Mouse (Mus musculus) mammary gland, adult 2 months (tissue): ENCODE data around the gene Slc35e2. TPM values are rescaled to one million over a fixed set of nuclear protein-coding genes. Genes with fewer than 3 reads are reported as not detected.

Source experiments
- polyA plus RNA-seq: library from polyadenylated mRNA; depleted of rRNA; stranded (reverse); fragments of >200 nt; gene quantifications from 2 replicates; pipeline ENCODE4 v1.2.3, GENCODE M21; 2012; ENCODE audit warnings: low replicate concordance; rRNA removed

Gene Slc35e2
- 9.1 and 11.8 TPM in 2 replicates for polyA plus RNA-seq

DNA sequence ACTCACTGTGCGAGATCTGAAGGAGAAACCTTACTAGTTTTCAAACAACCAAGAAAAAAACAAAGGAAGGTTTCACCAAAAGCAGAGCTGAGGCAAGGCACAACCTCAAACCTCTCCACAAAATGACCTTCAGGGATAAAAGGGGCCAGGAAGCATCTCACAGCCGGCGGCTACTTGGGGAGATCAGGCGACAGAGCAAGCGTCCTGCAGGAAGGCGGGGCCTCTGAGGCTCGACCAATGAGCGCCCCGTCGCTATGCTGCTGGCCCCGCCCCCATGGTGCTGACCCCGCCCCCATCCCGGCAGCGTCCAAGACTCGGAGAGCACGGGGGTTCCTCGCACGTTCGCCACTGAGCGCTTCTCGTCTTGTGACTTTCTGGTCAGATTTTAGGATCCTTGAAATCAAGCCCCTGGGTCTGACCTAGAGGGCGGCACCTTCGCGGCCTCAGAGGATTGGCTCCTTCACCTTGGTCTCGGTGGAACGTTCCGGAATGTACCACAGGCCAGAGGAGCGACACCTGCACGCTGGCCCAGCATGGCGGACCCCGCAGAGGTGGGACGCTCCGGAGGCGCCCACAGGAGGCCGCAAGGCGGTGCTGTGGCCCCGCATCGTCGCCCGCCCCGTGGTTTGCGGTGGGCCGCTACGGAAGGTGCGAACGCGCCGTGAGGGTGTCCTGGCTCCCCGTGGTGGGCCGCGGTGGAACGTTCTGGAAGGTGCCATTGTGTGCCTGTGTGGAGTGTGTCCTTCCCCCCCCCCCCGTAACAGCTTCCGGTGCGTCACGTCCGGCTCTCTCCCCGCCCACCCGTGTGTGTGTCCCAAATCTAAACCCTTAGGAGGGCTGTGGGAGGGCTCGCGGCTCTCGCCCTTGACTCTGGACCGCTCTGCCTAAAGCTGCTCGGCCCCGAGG lies at the start of gene Slc35e2:
Gene Slc35e2, plus strand, starts transcription at position 326 of the 906 bp plus-strand sequence.

DNA sequence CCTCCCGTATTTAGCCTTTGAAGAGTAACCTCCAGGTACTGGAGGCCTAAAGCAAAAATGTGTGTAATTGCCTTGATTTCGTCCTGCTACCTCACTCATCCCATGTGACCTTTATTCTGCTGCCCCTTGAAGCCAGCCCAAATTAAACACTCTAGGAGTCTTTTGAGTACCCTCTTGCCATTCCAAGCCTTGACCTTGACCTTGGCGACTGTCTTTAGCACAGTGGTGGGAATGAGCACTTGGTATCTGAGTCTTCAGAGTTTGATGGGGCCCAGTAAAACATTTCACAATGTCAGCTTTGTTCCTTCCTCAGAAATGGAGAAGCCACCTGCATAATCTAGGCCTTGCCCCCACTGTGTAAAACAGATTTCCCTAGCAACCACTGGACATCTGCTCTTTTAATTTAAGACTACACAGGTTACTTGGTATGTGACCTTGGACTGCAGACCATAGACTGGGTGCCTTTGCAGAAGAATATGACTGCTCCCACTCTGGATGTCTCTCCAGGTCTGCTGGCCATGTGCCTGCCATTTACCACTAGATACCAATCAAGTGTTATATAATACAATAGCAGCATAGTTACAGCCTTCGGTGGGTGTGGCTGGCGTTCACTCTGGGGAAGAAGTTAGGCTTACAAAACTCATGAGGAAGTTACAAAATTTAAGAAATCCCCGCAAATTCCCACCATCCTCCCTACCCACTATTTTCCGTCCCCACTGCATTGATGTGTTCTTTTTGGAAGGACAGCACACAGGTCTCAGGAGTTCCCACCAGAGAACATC lies 39.4 kb upstream of the Slc35e2 start, which contains the start of gene Nadk:
Gene Nadk, plus strand, starts transcription at position 718 of the 782 bp plus-strand sequence.

DNA sequence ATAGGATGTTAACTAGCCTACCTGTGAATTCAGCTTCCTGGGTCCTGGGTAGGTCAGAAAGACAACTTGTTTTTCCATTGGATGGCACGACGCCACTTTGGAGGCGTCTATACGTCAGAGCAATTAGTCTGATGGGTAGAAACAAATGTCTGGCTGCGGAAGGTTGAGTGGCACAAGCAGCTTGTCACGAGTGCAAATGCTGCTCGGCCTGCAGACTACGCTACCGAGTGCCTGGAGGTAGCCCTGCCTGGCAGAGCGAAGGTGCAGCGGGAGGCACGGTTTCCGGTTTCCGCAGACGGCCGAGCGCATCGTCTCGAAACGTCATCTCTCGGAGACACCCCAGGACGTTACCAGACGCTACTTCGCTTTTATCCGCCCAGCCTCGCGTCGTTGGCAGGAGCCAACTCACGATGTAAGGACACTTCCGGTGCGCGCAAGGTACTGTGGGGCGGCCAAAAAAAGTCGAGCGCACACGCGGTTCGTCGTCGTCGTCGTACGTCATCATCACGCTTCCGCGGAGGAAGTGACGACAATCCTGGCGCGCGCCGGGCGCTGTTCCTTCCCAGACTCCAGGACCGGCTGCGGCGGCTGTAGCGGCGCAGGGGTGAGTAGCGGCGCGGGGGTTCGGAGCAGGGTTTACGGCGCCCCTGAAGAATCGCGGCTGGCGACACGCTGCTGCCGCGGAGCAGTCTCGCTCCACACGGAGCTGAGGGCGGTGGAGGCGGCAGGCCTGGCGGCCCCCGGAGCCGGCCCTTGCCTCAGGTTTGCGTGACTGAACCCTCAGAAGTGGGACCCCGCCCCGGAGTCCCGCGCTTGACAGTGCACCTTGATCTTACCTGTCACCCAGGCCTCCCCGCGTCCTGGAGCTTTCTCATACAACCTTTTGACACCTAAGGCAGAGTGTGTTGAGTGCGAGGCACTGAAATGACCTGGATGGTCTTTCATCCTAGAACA lies 23.4 kb downstream of the Slc35e2 start, which contains the start of gene Cdk11b:
Gene Cdk11b, plus strand, starts transcription at position 517 of the 954 bp plus-strand sequence.

GRCm38 (mm10) chr4:155645308-155645707 lies 44.1 kb downstream of the Slc35e2 start, which contains the start of gene Gm10563:
TSS of gene Gm10563 (minus strand) at chr4:155645408.

GRCm38 (mm10) chr4:155653086-155653450 lies 51.9 kb downstream of the Slc35e2 start, which contains the start of gene Mmp23:
TSS of gene Mmp23 (minus strand) at chr4:155653384.

GRCm38 (mm10) chr4:155668689-155669597 lies 67.7 kb downstream of the Slc35e2 start, which contains the start of gene Mib2:
TSS of gene Mib2 (minus strand) at chr4:155669198.

Other genes with a start within 250 kb of the Slc35e2 start
- 4.2 TPM in 2 replicates for gene Prkcz, start 240.1 kb upstream of the Slc35e2 start, polyA plus RNA-seq
- gene Gabrd, start 203.3 kb upstream of the Slc35e2 start, polyA plus RNA-seq = 0.20 and 0.55 TPM in 2 replicates
- 0.47 and 0.73 TPM in 2 replicates for gene Cfap74, start 192.2 kb upstream of the Slc35e2 start, polyA plus RNA-seq
- 3.0 and 82.0 TPM in 2 replicates for gene Tmem52, start 132.3 kb upstream of the Slc35e2 start, polyA plus RNA-seq
- 572 and 1,051 TPM in 2 replicates for gene Gnb1, start 110.1 kb upstream of the Slc35e2 start, polyA plus RNA-seq
- 187 and 214 TPM in 2 replicates for gene Nadk, start 39.0 kb upstream of the Slc35e2 start, polyA plus RNA-seq
- gene Cdk11b, start 23.4 kb downstream of the Slc35e2 start, polyA plus RNA-seq = 16.8 and 20.2 TPM in 2 replicates
- gene Gm10563, start 44.0 kb downstream of the Slc35e2 start, polyA plus RNA-seq = not detected in 2 replicates
- 52.3 and 103 TPM in 2 replicates for gene Mmp23, start 52.0 kb downstream of the Slc35e2 start, polyA plus RNA-seq
- gene Mib2, start 67.8 kb downstream of the Slc35e2 start, polyA plus RNA-seq = 64.0 and 102 TPM in 2 replicates
- 21.6 and 35.6 TPM in 2 replicates for gene Fndc10, start 92.9 kb downstream of the Slc35e2 start, polyA plus RNA-seq
- gene Ssu72, start 103.4 kb downstream of the Slc35e2 start, polyA plus RNA-seq = 88.8 and 157 TPM in 2 replicates
- 2.1 and 2.6 TPM in 2 replicates for gene Tmem240, start 133.4 kb downstream of the Slc35e2 start, polyA plus RNA-seq
- gene Atad3a, start 159.7 kb downstream of the Slc35e2 start, polyA plus RNA-seq = 140 and 144 TPM in 2 replicates
- 24.1 and 41.9 TPM in 2 replicates for gene Vwa1, start 173.3 kb downstream of the Slc35e2 start, polyA plus RNA-seq
- 1.9 and 2.6 TPM in 2 replicates for gene Tmem88b, start 184.5 kb downstream of the Slc35e2 start, polyA plus RNA-seq
- gene Ankrd65, start 189.0 kb downstream of the Slc35e2 start, polyA plus RNA-seq = 0.32 and 0.54 TPM in 2 replicates
- gene Mrpl20, start 201.5 kb downstream of the Slc35e2 start, polyA plus RNA-seq = 47.4 and 59.6 TPM in 2 replicates
- gene Ccnl2, start 211.1 kb downstream of the Slc35e2 start, polyA plus RNA-seq = 63.4 and 98.7 TPM in 2 replicates
- gene Aurkaip1, start 229.9 kb downstream of the Slc35e2 start, polyA plus RNA-seq = 149 and 245 TPM in 2 replicates
- 274 and 383 TPM in 2 replicates for gene Mxra8, start 238.3 kb downstream of the Slc35e2 start, polyA plus RNA-seq
- gene Dvl1, start 246.0 kb downstream of the Slc35e2 start, polyA plus RNA-seq = 153 and 223 TPM in 2 replicates